Mouse (Mus musculus) brain, embryonic 14.5 days (tissue): ENCODE data around the gene Mnat1.

ENCODE experiments used
- CTCF ChIP-seq: fragments of 200-500 bp; IDR thresholded peaks from 2 replicates; pipeline ENCODE4 v1.5.1; 2012; ENCODE audit warnings: inconsistent platforms, mild to moderate bottlenecking, moderate library complexity, borderline replicate concordance; ENCODE audit not compliant: insufficient read depth, insufficient read length; ENCODE audit errors: extremely low read depth
- POLR2A ChIP-seq: fragments of 200-500 bp; IDR thresholded peaks from 2 replicates; pipeline ENCODE4 v1.6.1; 2012; ENCODE audit warnings: mild to moderate bottlenecking, inconsistent platforms, borderline replicate concordance; ENCODE audit not compliant: poor library complexity, insufficient read depth, insufficient read length, severe bottlenecking; ENCODE audit errors: extremely low read depth

DNA sequence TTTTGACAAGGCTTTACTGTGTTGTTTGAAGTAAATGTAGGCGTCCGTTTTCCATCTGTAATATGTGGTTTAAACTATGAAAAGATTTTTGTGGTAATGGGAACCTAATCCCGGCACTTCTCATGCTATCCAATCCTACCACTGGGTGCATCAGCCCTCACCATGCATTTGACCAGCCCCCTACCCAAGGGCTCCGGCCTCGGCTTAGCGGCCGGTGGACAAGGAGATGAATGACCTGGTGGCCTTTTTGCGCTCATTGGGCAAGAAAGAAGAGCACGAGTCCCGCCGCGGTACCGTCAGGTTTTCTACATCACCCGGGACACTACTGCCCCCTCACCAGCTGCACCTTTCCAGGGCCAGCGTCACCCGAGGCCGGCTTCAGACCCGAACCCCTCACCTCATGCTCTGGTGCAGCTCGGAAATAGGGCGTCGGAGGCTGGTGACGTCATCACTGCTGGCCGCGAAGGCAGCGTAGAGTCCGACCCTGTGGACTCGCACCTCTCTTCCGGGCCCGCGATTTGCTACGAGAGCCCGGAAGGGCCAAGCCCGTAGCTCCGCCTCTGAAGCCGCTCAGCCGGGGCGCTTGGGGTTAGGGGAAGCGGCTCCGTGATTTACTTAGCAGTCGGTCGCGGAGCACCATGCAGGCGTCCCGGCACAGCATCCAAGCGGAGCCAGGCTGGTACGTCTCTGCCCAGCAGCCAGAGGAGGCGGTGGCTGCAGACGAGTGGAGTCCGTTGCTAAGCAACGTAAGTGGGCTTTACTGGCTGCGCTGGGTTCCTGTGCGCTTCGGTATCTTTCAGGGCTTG is 163.0 kb downstream of the Mnat1 start, which contains the start of the genes Trmt5 and Slc38a6:
- TF ChIP-seq POLR2A, result 0 out of 2 replicates have a peak, but pooled peaks have one; percentile 6
- no peak for TF ChIP-seq CTCF
